Mouse (Mus musculus) splenic B cell, adult 2 months (primary cell): Measurements from ENCODE around the gene Pqbp1.

ENCODE experiments used
- DNase-seq: peaks from one replicate; pipeline ENCODE4 v3.0.0-alpha.2; 2011; ENCODE audit warnings: low read depth, low spot score
- H3K27me3 ChIP-seq: 2 replicates; pipeline ENCODE4 v1.6.1; 2012; ENCODE audit warnings: mild to moderate bottlenecking, low read length, moderate library complexity, mixed read lengths; ENCODE audit not compliant: control insufficient read depth, poor library complexity, insufficient read depth, severe bottlenecking
- H3K36me3 ChIP-seq: 2 replicates; pipeline ENCODE4 v1.6.1; 2012; ENCODE audit warnings: mild to moderate bottlenecking, low read length, moderate library complexity, mixed read lengths; ENCODE audit not compliant: control insufficient read depth, poor library complexity, insufficient read depth, severe bottlenecking

Gene Pqbp1

GRCm38 (mm10) chrX:7859191-7859753, 39.8 kb downstream of the Pqbp1 start:
- Histone ChIP-seq H3K27me3 (no peaks in the 10 kb centered on the region), H3K36me3 (peaks cover 2% of the 10 kb centered on the region; the same call in 1 of the 2 replicates)

GRCm38 (mm10) chrX:7854578-7854977, 44.5 kb downstream of the Pqbp1 start:
- H3K36me3 ChIP-seq: peaks cover 2% of the 10 kb centered on the region; the same call in 1 of the 2 replicates
- H3K27me3 ChIP-seq: no peaks in the 10 kb centered on the region
- DNase-seq: peak; percentile 78

More at GRCm38 (mm10) chrX:7859191-7859753, 39.8 kb downstream of the Pqbp1 start:
- DNase-seq: no peak

- Histone ChIP-seq H3K27me3 (no peaks in the 10 kb centered on the region), H3K36me3 (no peaks in the 10 kb centered on the region)
- DNase-seq: no peak
These were observed 51.2 kb downstream of the Pqbp1 start for GRCm38 (mm10) chrX:7847845-7848244.
